Mouse (Mus musculus) fat pad, adult 2 months (tissue): ENCODE measurements around the gene Gm45711.
"Not testable (repeated sequence)": the region's sequence is repeated elsewhere in the genome, so short reads cannot be mapped to it uniquely, and the experiment has no call there.

ENCODE experiments used
- DNase-seq: peaks from one replicate; pipeline ENCODE4 v3.0.0-alpha.2; 2011; ENCODE audit warnings: low read depth, low spot score; ENCODE audit errors: extremely low read depth

The Gm45711 gene

DNA sequence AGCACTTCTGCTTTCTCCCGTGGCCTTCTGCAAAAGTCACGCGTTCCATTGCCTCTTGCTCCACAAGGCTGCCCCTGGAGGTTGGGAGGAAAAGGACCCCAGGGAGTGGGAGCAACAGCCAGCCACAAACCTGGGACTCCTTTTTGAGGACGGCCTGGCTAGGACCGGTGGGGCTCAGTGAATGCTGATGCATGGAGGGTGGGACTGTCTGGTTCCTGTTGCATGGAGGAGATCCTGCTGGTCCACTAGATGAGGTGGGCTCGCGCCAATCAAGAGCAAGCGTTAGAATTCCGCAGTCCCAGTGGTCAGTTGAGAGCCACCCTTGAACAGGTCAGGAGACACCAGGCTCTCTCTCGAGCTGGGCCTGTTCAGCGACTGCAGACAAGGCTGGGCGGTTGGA lies 12.0 kb upstream of the Gm45711 start, which contains the start of gene Cmtm2b:
TSS of gene Cmtm2b (plus strand) at position 301 of the 400 bp plus-strand sequence.
- DNase-seq: not testable (repeated sequence)

DNA sequence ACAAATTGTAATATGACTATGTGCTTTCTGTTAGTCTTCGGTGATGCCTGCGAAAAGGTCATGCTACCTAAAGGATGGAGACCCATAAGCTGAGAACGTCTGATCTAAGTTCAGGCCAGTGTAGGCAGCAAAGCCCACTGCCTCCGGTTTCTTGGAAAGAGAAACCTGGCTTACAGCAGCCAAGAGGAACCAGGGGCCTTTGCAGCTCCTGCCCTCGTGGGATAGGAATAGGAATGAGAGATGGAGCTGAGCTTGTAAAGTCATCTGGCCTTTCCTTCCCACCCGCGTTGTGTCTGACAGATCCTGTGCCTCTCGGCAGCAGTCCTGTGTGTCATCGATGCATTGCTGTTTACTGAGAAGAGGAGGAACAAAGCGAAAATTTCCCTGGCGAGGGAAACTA lies 11.4 kb upstream of the Gm45711 start, which contains the start of gene Gm11020:
TSS of gene Gm11020 (plus strand) at position 301 of the 400 bp plus-strand sequence.
- not testable (repeated sequence) for DNase-seq

- no peak for DNase-seq
Observed at GRCm38 (mm10) chr8:104313311-104313710, 3.4 kb upstream of the Gm45711 start.

GRCm38 (mm10) chr8:104312023-104312422 lies 2.1 kb upstream of the Gm45711 start:
- DNase-seq: not testable (repeated sequence)

DNA sequence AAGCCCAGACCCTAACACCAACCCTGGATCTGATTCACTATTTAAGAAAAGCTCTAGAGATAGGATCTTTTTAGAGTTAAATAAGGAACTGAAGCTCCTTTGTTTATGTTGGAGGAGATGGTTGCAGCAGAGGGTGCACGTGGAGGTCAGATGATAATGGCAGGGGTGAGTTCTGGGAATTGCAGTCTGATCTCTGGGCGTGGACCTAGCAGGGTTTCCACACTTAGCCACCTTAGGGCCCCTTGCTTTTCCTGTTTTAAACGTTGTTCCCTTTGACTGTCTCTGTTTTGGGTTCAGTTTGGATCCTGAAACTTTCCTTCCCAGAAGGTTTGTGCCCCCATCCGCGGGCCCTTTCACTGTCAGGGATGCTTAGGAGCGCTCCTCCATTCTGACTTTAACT lies 1.5 kb downstream of the Gm45711 start:
- DNase-seq: not testable (repeated sequence)

- peak; percentile 14 for DNase-seq
Observed at GRCm38 (mm10) chr8:104304962-104305361, 4.9 kb downstream of the Gm45711 start.

DNA sequence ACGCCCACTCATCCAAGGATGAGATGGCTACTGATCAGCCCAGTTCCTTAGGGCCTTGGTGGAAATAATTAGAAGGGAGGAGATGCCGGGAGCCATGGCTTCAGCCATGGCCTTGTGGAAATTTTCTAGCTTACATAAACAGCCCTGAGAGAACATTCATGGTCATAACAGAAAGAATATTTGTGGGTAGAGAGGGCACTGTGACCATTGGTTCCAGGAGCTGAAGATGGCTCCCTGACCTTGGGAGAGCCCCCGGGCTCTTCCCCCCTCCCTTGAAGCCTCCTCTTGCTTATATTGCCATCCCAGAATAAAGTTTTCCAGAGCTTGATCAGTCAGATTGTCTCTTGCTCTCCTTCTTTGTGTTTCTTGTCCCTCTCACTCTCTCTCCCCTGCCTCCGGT lies 7.3 kb downstream of the Gm45711 start:
- DNase-seq: not testable (repeated sequence)

DNA sequence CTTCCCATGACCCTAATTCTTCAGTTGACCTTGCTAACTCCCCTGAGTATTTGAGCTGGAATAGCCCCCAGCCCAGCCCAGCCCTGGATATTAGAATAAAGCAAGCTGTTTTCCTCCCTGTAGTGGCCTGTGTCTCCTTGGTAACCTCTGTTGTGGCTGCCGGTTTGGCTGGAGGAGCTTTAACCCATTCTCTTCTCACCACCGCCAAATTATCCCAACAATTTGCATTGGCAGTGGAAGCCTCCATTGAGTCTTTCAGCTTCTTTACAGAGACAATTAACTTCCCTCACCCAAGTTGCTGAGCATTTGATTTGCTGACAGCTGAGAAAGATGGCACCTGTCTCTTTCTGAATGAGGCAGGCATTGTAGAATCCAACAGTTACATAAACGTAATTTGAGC lies 8.3 kb downstream of the Gm45711 start:
- DNase-seq: not testable (repeated sequence)

DNA sequence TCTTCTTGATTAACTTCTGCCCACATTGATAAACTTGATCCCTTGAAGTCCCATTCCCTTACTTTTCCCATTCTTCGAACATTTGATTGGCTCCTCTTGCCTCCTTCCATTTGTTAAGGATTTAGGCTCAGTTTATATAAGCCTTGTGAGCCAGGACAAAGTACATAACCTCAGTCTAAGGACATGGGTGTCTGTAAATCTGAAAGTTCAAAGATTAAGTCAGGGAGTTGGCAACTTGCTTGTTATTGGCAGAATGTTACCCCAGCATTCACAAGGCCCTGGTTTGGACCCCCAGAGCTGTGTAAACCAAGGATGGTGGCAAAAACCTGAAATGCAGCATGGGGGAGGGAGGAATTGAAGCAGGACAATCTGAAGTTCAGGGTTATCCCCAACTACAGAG lies 15.5 kb downstream of the Gm45711 start:
- no peak for DNase-seq

GRCm38 (mm10) chr8:104293081-104293480 lies 16.8 kb downstream of the Gm45711 start, which contains the start of gene Cmtm2a:
Cmtm2a (minus strand) TSS chr8:104293181.
- DNase-seq: not testable (repeated sequence)

GRCm38 (mm10) chr8:104268937-104269440 lies 40.9 kb downstream of the Gm45711 start:
- no peak for DNase-seq

GRCm38 (mm10) chr8:104268368-104268767 lies 41.5 kb downstream of the Gm45711 start:
- no peak for DNase-seq

DNA sequence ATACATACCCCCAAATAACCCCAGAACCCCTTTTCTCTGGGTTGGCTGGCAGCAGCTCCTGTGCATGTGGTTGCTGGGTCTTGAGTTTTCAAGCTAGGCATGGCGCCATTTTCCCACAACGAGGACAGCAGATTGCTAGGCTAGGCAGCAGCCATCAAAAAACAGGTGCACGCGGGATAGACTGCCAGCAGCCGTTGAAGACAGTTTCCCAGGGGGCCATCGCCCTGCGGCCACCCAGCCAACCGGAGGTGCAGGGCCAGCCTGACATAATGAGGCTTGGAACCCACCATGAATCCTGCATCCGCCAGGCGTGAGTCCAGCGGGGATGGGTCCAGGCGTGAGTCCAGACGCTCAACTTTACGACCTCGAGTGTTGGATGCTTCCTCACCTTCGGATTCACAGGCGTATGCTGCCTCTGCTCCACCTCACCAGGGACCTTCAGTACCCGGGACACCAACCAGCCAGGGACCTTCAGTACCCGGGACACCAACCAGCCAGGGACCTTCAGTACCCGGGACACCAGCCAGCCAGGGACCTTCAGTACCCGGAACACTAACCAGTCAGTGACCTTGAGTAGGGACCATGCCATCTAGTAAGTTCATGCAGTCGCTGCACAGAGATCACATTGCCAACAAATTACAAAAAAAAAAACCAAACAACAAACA lies 45.5 kb downstream of the Gm45711 start:
- not testable (repeated sequence) for DNase-seq

GRCm38 (mm10) chr8:104261802-104262201 lies 48.1 kb downstream of the Gm45711 start:
- DNase-seq: not testable (repeated sequence)

DNA sequence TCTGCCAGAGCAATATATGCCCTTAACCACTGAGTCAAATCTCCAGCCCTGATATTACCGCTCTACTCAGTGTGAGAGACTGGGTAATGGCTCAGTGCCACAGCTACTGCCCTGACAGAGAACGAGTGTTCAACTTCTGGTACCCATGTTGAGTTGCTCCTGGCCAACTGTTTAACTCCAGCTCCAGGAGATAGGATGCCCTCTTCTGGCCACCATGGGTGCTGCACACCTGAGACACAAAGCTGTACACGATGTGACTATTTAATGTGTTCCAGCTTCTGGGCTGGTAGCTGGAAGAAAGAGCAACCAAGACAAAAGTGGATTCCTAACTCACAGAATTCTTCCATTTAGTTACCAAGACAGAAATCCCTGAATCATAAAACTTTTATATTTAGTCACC lies 56.9 kb downstream of the Gm45711 start:
- no peak for DNase-seq

- no peak for DNase-seq
Observed at GRCm38 (mm10) chr8:104251461-104251860, 58.4 kb downstream of the Gm45711 start.

GRCm38 (mm10) chr8:104250439-104251367 lies 59.2 kb downstream of the Gm45711 start, which contains the start of gene Cklf:
Cklf (plus strand) TSS chr8:104250861.
- DNase-seq: no peak

GRCm38 (mm10) chr8:104249442-104249996 lies 60.4 kb downstream of the Gm45711 start:
- DNase-seq: no peak

DNA sequence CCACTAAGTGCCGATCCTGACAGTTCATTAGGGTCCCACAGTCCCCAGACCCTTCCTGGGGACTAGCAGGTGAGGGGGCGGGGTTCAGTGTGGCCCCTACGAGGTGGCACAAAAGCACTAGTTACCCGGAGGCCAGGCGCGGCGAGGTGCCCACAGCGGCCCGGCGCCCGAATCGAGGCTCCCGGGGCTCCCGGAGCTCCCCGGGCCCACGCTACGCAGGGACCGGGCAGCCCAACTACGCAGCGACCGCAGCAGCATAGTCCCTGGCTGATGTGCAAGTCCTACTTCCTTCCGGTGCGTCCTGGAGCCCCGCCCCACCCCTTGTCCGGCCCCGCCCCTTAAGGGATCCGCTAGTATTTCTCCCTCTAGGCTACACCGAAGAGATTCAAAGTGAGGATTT lies 61.6 kb downstream of the Gm45711 start, which contains the start of gene Tk2:
TSS of gene Tk2 (minus strand) at position 283 of the 400 bp plus-strand sequence.
- DNase-seq: no peak

DNA sequence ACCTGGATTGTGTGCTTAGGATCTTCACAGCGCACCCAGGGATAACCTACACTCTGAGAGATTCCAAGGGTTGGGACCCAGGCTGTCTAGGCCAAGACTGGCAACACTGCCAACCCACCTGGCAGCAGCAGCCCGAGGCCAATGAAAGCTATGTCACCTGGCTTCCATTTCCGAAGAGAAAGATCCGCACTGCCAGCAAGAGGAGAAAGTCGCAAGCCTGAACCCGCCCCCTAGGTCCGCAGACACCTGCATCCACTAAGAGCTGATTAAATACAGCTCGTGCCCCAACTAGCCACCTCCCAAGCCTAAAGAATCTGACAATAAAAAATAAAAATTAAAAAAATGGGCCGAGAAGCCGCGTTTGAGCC lies 62.0 kb downstream of the Gm45711 start:
- DNase-seq: no peak
